Mouse (Mus musculus): ENCODE data around the gene Casc3.
A peak's percentile ranks its signal among the peaks of the same experiment; 100 is the strongest.

The Casc3 gene

GRCm38 (mm10) chr11:98773635-98774295 lies 30.9 kb upstream of the Casc3 start:
- peak; percentile 89 to 92 for DNase-seq (ENCODE audit: low spot score in 2 of 2)

DNA sequence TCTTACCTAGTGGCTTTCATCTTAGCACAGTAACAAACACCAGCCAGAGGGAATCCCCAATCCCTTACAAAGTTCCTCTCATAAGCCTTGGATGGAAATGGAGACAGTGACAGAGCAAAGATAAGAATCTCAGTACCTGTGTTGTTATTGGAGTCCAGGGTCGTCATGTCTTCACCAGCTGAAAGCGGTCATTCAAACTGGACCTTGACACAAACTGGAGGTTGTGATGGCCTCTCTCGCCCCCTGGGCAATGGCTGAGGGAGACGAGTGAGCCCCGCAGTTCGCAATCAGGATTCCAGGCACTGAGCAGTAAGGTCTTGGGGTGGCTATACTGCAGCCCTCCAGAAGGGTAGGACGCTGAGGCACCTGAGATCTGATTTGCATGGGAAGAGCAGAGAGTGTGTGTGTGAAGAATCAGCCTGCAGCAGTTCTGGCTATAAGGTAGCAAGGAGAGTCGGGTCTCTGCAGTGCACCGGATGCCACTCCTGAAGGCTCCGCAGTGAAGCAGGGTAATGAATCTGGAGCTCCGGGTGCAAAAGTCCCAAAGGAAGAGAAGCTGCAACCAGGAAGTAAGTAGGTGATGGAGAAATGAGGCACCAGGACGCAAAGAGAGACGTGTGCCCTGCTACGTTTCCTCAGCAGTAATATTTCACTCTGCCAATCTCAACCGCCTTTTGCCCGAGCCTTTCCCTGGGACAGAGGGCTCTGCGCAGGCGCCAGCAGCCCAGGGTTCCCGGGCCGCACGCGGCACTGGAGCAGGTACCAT lies 29.9 kb upstream of the Casc3 start, which contains the start of gene Nr1d1:
Nr1d1 (minus strand) TSS at position 752 of the 766 bp plus-strand sequence.
- no peak for DNase-seq (ENCODE audit: low spot score in 2 of 2)

GRCm38 (mm10) chr11:98775348-98776051 lies 29.2 kb upstream of the Casc3 start:
- peak; percentile 71 to 74 for DNase-seq (ENCODE audit: low spot score in 2 of 2)

GRCm38 (mm10) chr11:98776052-98776764 lies 28.5 kb upstream of the Casc3 start:
- DNase-seq (ENCODE audit: low spot score in 2 of 2), result no peak

DNA sequence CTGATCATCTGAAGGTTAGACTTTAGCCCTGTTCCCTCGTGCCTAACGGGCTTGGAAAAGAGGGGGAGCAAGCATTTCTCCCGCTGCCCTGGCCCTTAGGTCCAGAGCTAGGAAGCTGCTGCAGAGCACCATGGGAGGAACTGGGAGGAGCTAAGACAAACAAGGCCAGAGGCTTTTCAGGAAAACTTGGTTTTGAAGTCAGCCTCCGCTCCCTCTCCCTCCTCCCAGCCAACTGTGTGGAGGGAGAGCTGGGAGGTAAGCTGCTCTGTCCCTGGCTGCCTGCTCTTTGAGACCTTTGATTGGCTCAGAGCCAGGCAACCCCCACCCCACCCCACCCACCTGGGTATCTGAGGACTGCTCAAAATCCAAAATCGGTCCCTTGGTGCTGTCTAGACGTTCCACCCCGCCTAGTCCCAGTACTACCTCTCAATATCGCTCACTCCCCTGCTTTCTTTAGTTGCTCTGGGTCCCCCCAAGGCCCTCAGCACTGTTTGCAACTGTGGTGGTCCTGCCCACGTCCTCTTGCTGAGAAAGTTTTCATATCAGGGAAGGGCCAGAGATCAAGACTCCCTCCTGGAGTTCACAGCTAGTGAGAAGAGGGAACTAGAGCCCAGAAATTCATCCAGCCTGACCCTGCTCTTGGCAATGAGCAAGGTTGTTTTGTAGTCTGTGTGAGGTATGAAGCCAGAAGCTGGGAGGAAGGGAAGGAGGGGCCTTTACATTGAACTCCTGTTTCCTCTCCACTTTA lies 27.7 kb upstream of the Casc3 start:
- DNase-seq (ENCODE audit: low spot score in 2 of 2), result no peak

DNA sequence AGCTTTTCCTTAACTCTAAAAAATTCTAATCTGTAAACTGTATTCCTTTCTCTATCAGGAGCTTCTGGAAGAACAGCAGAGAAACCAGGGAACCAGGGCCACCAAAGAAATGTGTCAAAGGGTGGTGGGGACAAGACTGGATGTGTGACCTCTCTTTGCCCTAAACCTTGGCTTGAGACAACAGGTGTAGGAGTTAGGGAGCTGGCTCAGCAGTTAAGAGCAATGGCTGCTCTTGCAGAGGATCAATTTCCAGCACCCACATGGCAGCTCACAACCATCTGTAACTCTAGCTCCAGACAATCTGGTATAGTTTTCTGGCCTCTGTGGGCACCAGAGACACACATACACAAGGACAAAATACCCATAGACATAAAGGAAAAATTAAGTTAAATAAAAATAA lies 26.8 kb upstream of the Casc3 start:
- DNase-seq (ENCODE audit: low spot score in 2 of 2), result no peak

DNA sequence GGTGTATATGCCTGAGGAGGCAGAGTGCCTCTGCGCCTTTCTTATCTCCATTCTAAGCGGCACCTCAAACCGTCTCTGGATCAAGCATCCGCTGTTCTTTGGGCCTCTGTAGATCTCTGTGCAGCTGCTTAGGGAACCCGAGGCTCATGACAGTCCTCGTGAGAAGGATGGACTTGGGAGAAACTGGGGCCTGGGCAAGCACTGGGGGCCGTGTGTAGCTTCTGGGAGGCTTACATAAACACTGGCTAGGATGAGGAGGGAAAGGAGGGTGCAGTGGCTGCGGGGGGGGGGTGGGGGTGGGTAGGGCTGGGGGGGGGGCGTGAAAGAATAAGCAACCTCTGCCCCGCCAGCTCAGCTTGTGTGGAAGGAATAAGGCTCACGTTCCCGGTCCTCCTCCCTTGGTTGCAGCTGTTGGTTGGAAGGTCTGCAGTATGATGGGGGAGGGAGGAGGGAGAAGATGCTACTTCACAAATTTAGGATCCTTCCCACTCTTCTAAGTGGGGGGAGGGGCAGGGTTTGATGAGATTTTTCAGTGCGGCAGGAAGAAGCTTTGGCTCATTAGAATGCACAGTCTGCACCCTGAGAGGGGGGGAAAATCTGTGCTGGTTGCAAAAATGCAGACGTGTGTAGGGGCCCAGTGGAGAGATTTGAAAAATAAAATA lies 22.7 kb upstream of the Casc3 start:
- no peak for DNase-seq (ENCODE audit: low spot score in 2 of 2)

GRCm38 (mm10) chr11:98782651-98783235 lies 22.0 kb upstream of the Casc3 start:
- DNase-seq (ENCODE audit: low spot score in 2 of 2), result no peak

DNA sequence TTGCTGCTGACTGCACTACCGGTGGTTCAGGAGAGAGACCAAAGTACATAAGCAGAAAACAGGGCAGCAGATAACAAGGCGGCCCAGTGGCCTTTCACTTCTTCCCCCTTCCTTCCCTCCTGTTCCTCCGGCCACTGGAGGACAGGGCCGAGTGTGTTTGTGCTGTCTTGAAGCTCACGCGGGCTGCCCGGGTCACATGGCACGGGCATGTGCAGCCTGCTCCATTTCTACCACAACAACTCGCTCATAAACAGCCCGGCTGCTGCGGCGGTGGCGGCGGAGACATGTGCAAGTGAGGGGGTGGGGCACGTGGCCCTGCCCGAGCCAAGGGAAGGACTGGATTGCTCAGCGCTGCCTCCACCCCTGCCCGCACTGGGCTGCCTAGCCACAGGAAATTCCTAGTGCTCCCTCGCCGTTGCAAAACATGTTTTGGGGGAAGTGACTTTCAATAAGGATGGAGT lies 21.4 kb upstream of the Casc3 start:
- peak; percentile 44 to 62 for DNase-seq (ENCODE audit: low spot score in 2 of 2)

DNA sequence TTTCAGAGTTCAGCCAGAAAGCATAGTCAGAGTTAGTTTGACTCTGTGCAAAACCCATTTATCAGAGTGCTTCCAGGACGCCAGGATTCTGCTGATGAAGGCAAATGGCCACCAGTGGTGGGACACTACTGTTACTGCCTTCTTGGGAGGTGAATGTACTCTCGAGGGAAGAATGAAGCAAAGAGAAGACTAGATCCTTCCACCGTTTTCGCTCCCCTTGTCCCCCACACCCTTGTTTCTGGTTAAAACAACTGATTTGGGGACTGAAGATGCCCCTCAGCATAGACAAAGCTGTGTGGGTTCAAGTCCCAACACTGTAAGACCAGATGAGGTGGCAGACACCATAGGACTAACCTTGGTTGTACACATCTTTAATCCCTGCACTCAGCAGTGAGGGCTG lies 20.6 kb upstream of the Casc3 start:
- DNase-seq (ENCODE audit: low spot score in 2 of 2), result no peak

GRCm38 (mm10) chr11:98785214-98785613 lies 19.5 kb upstream of the Casc3 start:
- no peak for DNase-seq (ENCODE audit: low spot score in 2 of 2)

- DNase-seq (ENCODE audit: low spot score in 2 of 2), result peak in 1 of 2 experiments; percentile 42
Observed at GRCm38 (mm10) chr11:98785772-98786281, 18.9 kb upstream of the Casc3 start.

DNA sequence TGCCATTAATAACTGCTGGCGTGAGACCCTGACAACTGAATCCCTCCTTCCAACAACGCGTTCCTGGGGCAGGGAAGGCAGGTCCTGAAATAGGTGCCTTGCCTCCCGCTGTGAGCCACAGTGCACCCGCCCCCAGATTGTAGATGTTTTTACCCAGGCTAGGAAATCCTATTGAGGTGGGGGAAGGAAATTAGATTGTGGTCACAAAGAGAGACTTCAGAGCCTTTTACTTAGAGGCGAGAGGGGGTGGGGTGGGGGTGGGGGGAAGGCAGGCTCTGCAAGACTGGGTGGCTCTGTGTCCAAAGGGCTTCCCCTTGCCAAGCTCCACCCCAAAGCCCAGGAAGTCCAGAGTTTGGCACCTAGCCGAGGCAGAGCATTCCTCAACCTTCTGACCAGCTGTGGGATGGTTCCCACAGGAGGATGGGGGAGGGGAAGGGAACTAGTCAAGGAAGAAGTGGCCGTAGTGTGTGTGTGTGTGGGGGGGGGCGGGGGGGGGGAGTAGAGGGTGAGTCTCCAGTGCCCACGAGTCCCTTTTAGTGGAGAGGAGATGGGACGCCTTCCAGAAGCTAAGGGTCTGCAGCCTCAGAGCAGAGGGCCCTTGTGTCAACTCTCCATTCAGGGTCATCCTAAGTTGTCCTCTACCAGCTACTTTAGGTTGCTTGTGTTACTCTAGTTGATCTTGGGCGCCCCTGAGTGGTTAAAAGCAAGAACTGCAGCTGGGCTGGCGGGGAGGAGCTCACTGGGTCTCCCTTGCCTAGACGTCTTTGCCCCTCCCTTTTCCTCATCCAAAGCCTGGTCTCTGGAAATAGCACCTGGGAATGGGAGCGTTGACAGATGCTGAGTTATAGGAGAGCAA lies 18.1 kb upstream of the Casc3 start:
- DNase-seq (ENCODE audit: low spot score in 2 of 2), result peak; percentile 84 to 89

DNA sequence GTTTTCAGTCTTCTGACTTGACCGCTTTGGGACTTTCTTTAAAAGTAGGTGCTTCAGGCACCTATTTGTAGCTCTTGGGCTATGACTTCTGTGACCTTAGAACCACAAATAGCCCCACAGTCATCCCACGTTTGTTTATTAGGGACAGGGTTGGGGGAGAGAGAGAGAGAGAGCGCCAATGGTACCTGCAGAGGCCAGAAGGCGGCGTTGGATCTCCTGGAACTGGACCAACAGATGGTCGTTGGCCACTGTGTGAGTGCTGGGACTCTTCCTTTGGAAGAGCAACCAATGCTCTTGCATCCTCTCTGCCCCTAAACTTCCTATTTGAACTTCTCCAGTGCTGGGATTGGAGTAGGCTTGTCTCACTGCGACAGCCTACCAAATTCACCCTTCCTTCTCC lies 17.5 kb upstream of the Casc3 start:
- no peak for DNase-seq (ENCODE audit: low spot score in 2 of 2)

DNA sequence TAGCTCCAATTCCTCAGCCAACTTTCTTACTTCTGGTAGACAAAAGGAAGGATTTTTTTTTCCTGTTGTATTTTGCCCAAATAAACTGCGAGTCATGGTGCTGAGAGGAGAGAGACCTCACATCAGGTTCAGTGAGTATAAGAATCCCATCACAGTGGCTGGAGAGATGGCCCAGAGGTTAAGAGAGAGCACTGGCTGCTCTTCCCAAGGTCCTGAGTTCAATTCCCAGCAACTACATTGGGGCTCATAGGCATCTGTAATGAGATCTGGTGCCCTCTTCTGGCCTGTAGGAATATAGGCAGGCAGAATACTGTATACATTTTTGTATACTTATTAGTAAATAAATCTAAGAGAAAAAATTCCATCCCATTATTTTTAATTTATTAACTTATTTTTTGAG lies 17.0 kb upstream of the Casc3 start:
- DNase-seq (ENCODE audit: low spot score in 2 of 2), result no peak

DNA sequence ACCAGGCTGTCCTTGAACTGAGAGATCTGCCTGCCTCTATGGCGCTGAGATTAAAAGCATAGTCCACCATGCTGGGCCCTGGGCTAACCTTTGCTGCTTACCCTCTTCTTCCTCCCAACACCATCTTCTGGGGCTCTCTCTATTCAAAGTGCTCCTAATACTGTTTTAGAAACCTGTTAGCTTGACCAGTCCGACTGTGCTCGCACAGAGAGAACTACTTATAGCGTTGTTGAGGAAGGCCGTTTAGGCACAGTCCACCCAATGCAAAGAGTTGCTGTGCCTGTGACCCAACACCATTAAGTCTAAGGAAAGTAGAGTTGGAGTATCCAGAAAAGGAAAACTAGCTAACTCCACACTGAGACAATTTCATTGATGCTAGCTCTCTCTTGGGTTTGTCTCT lies 16.6 kb upstream of the Casc3 start:
- no peak for DNase-seq (ENCODE audit: low spot score in 2 of 2)

GRCm38 (mm10) chr11:98788550-98789218 lies 16.0 kb upstream of the Casc3 start:
- peak; percentile 73 to 78 for DNase-seq (ENCODE audit: low spot score in 2 of 2)

DNA sequence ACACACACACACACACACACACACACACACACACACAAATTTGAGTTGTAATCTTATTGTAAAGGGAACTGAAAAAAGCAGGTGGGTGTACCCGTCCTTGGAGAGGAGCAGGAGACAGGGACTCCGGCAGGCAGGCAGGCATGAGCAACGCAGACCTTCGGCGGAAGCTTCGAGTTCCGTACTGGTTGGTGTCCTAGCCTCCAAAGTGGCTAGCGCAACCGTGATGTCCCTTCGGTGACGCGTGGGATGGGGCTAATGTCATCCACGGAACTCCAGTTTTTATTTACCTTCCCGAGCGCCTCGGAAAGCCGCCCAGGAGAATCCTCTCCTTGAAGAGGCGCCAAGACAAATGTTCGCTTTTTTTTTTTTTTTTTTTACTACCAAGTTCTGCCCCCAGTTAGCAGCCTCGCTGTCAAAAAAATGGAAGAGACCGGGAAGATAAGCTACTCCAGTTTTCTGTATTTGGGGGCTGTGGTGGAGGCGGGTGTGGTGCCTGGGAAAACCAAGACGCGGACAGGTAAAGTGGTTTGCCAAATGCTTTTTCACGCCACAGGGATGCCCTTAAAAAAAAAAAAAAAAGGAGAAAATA lies 15.4 kb upstream of the Casc3 start:
- DNase-seq (ENCODE audit: low spot score in 2 of 2), result no peak

Measured in spleen, postnatal 14 days (tissue).